ENCODE assay signal across 8 mouse cellular contexts in the genomic region with DNA sequence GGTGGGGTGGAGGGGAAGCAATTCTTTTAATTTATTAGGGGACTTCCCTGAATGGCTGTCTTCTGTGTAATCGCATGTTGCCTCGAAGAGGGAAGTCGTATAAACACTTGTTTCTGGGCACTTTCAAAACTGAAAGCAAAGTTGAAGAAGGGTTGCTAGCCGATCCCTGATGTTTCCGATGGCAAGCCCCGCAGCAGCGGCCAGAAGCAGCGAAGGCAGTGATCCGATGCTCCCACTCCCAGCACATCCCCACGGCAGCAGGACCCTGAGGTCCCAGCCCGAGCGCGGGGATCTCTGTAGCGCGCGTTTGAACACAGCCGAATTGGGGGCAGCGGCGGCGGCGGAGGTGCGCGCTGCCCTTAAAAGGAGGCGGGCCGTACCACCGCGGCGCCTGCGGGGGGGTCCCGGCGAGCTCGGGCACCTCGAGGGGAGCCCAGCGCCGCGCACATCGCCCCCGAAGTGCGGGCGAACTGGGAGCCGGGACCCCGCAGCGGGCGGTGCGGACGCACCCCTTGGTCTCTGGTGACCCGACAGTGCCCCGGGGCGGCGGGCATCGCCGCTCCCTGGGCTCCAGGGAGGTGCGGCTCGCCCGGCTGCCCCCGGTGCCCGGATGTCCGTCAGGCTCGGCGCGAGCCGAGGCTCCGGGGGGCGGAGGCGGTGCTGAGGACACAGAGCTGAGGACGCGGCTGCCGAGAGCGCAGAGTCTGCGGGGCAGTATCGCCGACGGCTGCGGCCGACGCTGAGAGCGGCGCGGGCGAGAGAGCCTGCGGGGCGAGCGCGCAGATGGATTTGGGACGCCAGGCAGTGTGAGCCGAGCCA.
DNase-seq lines count a peak whose midpoint lies in the region; ATAC-seq and TF ChIP-seq lines count a peak whose summit lies in the region.

No protein-coding gene starts in this region.

- peak overlapping the region; percentile 70 for H3K4me3 ChIP-seq in hindbrain, embryonic 13.5 days
- H3K4me3 ChIP-seq in left cerebral cortex, adult 2 months: peak overlapping the region; percentile 58
- peak overlapping the region; percentile 71 for H3K4me3 ChIP-seq in macrophage (ENCODE audit: inconsistent target)

- H3K9ac ChIP-seq in hindbrain, embryonic 13.5 days: peak overlapping the region; percentile 83

- H3K4me1 ChIP-seq in hindbrain, embryonic 13.5 days (replicated peaks): peaks cover 17% of the 10 kb centered on the region

- peak; percentile 96 for ATAC-seq in hindbrain, embryonic 13.5 days (ENCODE audit: low FRiP score)

- peak; percentile 80 for DNase-seq in R1 (ENCODE audit: low read depth, low spot score)
- peak; percentile 84 to 88 for DNase-seq in cerebellum, postnatal 25 days
- peak; percentile 67 to 72 for DNase-seq in frontal cortex, postnatal 25 days (ENCODE audit: low spot score in 2 of 2)
- DNase-seq in left cerebral cortex, adult 2 months (ENCODE audit: extremely low spot score in 1 of 2, low spot score in 2 of 2): peak; percentile 82 to 83
- DNase-seq in retina, postnatal 7 days (ENCODE audit: low read depth, low spot score): peak; percentile 85
- peak; percentile 79 to 93 for DNase-seq in urinary bladder, adult 18-20 months (ENCODE audit: low spot score in 2 of 2)

- peaks cover 83% of the 10 kb centered on the region for H3K79me2 ChIP-seq in macrophage (ENCODE audit: inconsistent target)

- intact Hi-C loops in left cerebral cortex, adult 2 months (cut with DNase I): loop anchor here (2.0 to 5.0 kb wide), 4 partner anchors 19 to 63 kb away; partner anchors contain the start of gene Aff1

- TF ChIP-seq CTCF in left cerebral cortex, adult 2 months (IDR thresholded peaks at IDR 0.05): no peak

- WGBS in hindbrain, embryonic 13.5 days: under 1% methylated on average over 84 of the region's 86 CpGs
- 1% methylated on average over 61 of the region's 86 CpGs for WGBS in macrophage (ENCODE audit: missing documents)

- H3K9me3 ChIP-seq in hindbrain, embryonic 13.5 days: no peaks in the 10 kb centered on the region

- H3K36me3 ChIP-seq in hindbrain, embryonic 13.5 days: no peaks in the 10 kb centered on the region
- H3K36me3 ChIP-seq in macrophage (ENCODE audit: inconsistent target): no peaks in the 10 kb centered on the region

- H3K27me3 ChIP-seq in hindbrain, embryonic 13.5 days: peaks cover 12% of the 10 kb centered on the region

- H3K27ac ChIP-seq in hindbrain, embryonic 13.5 days: peak overlapping the region; percentile 88
- H3K27ac ChIP-seq in left cerebral cortex, adult 2 months: peak overlapping the region; percentile 98
- peak overlapping the region; percentile 91 for H3K27ac ChIP-seq in macrophage

- H3K4me2 ChIP-seq in hindbrain, embryonic 13.5 days: peak overlapping the region; percentile 69

Comparison
In these comparisons a context has a peak if more than half of its experiments do, and no peak if none do; other contexts are left out.
1. Peak in every context shown above with its lines: DNase-seq, ATAC-seq, H3K4me3 ChIP-seq and H3K27ac ChIP-seq.